Mouse (Mus musculus): ENCODE measurements around the gene Olfr483.

The Olfr483 gene

GRCm38 (mm10) chr7:108100549-108100948, at the start of gene Olfr483:
TSS of gene Olfr483 (plus strand) at chr7:108100849.
- in situ Hi-C loops (cut with MboI, MseI) = no loop called here

GRCm38 (mm10) chr7:108067246-108067645, 33.4 kb upstream of the Olfr483 start, which contains the start of gene Olfr480:
TSS of gene Olfr480 (minus strand) at chr7:108067346.
- in situ Hi-C loops (cut with MboI, MseI) = no loop called here

GRCm38 (mm10) chr7:108079555-108079954, 21.1 kb upstream of the Olfr483 start, which contains the start of gene Olfr481:
TSS of gene Olfr481 (plus strand) at chr7:108079855.
- in situ Hi-C loops (cut with MboI, MseI) = no loop called here

- in situ Hi-C loops (cut with MboI, MseI) = no loop called here
Observed at GRCm38 (mm10) chr7:108097486-108097885, 3.2 kb upstream of the Olfr483 start, which contains the start of gene Olfr482. TSS of gene Olfr482 (minus strand) at chr7:108097586.

- in situ Hi-C loops (cut with MboI, MseI) = no loop called here
Observed at GRCm38 (mm10) chr7:108120681-108121080, 20.0 kb downstream of the Olfr483 start.

DNA sequence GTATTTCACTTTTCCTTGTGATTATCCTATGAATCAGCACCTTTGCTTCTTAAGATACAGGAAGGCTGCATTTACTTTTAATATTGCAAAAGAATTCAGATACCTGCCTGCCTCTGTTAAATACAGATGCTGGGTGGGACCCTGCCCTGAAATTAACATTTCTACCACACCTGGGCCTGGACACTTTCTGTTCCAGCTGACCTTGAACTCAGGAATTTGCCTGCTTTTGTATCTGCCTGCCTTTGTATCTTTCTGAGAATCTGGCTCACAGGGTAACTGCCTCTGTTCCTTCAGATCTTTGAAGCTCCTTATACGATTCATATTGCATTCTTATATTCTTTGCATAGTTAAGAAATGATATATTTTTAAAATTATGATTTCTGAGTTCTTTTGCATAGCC, 20.8 kb downstream of the Olfr483 start:
- in situ Hi-C loops (cut with MboI, MseI) = no loop called here

GRCm38 (mm10) chr7:108127349-108127748, 26.7 kb downstream of the Olfr483 start, which contains the start of gene Olfr484:
TSS of gene Olfr484 (minus strand) at chr7:108127449.
- in situ Hi-C loops (cut with MboI, MseI) = no loop called here
